Mouse (Mus musculus): Measurements from ENCODE around the gene Kcnb1. TPM values are rescaled to one million over a fixed set of nuclear protein-coding genes. Genes with fewer than 3 reads are reported as not detected.

Kcnb1 gene
- total RNA-seq, 1 experiment = 1.3 TPM

- TF ChIP-seq HCFC1 (IDR thresholded peaks at IDR 0.05; ENCODE audit: borderline replicate concordance, insufficient read depth, low read length) (no peak), MAFK (IDR thresholded peaks at IDR 0.05; ENCODE audit: insufficient read depth, low read depth, low read length) (no peak), ZC3H11A (IDR thresholded peaks at IDR 0.05; ENCODE audit: borderline replicate concordance, low read depth, low read length) (no peak), ZNF384 (IDR thresholded peaks at IDR 0.05; ENCODE audit: low read depth, low read length) (no peak), CHD2 (IDR thresholded peaks at IDR 0.05; ENCODE audit: low read depth, low read length) (no peak)
- peaks cover 5 to 16% of the 10 kb centered on the region in 2 experiments; a peak in 3 of 4 replicates for H3K4me1 ChIP-seq (ENCODE audit: control insufficient read depth in 2 of 2, insufficient read depth in 2 of 2, low read length in 2 of 2, poor library complexity in 1 of 2)
Measured at GRCm38 (mm10) chr2:167213076-167213475, 23.1 kb upstream of the Kcnb1 start.

GRCm38 (mm10) chr2:167212551-167212950 lies 22.6 kb upstream of the Kcnb1 start:
- peaks cover 32% of the 10 kb centered on the region for H3K36me3 ChIP-seq (ENCODE audit: control insufficient read depth, insufficient read depth, low read length, poor library complexity, severe bottlenecking)
- in situ Hi-C loops (cut with MboI; ENCODE audit: low sequenced_read_pairs in 2 of 2, unreplicated experiment in 2 of 2) = loop anchor here in 1 of 2 experiments (10.0 kb wide), 2 partner anchors 108 to 138 kb away; no protein-coding TSS in a partner anchor
- H3K4me1 ChIP-seq (ENCODE audit: control insufficient read depth in 2 of 2, insufficient read depth in 2 of 2, low read length in 2 of 2, poor library complexity in 1 of 2) = peaks cover 5 to 16% of the 10 kb centered on the region in 2 experiments; a peak in 3 of 4 replicates
- H3K4me3 ChIP-seq (ENCODE audit: insufficient read depth in 1 of 2, low read depth in 1 of 2, low read length in 2 of 2, poor library complexity in 1 of 2, severe bottlenecking in 1 of 2) = no peak overlapping the region
- no peak overlapping the region for H3K9ac ChIP-seq (ENCODE audit: insufficient read depth, low read depth, low read length, poor library complexity, severe bottlenecking)
- no peak for DNase-seq (ENCODE audit: low read depth, low spot score)
- H3K27ac ChIP-seq (ENCODE audit: insufficient read depth, low read depth, low read length, poor library complexity, severe bottlenecking) = peak overlapping the region; percentile 24; the same call in 1 of the 2 replicates
- H3K9me3 ChIP-seq (ENCODE audit: control insufficient read depth, insufficient read depth, low read depth, low read length) = no peaks in the 10 kb centered on the region
- TF ChIP-seq MAFK (IDR thresholded peaks at IDR 0.05; ENCODE audit: insufficient read depth, low read depth, low read length) (no peak), HCFC1 (IDR thresholded peaks at IDR 0.05; ENCODE audit: borderline replicate concordance, insufficient read depth, low read length) (no peak), ZC3H11A (IDR thresholded peaks at IDR 0.05; ENCODE audit: borderline replicate concordance, low read depth, low read length) (no peak), ZNF384 (IDR thresholded peaks at IDR 0.05; ENCODE audit: low read depth, low read length) (no peak), CHD2 (IDR thresholded peaks at IDR 0.05; ENCODE audit: low read depth, low read length) (no peak)

More at GRCm38 (mm10) chr2:167213076-167213475, 23.1 kb upstream of the Kcnb1 start:
- Histone ChIP-seq H3K4me3 (ENCODE audit: insufficient read depth in 1 of 2, low read depth in 1 of 2, low read length in 2 of 2, poor library complexity in 1 of 2, severe bottlenecking in 1 of 2) (no peak overlapping the region), H3K27ac (ENCODE audit: insufficient read depth, low read depth, low read length, poor library complexity, severe bottlenecking) (no peak overlapping the region), H3K36me3 (ENCODE audit: control insufficient read depth, insufficient read depth, low read length, poor library complexity, severe bottlenecking) (peaks cover 31% of the 10 kb centered on the region), H3K9ac (ENCODE audit: insufficient read depth, low read depth, low read length, poor library complexity, severe bottlenecking) (no peak overlapping the region), H3K9me3 (ENCODE audit: control insufficient read depth, insufficient read depth, low read depth, low read length) (no peaks in the 10 kb centered on the region)
- in situ Hi-C loops (cut with MboI; ENCODE audit: low sequenced_read_pairs in 2 of 2, unreplicated experiment in 2 of 2) = loop anchor here in 1 of 2 experiments (10.0 kb wide), 2 partner anchors 108 to 138 kb away; no protein-coding TSS in a partner anchor
- DNase-seq (ENCODE audit: low read depth, low spot score) = no peak

GRCm38 (mm10) chr2:167212089-167212488 lies 22.1 kb upstream of the Kcnb1 start:
- Histone ChIP-seq H3K27ac (ENCODE audit: insufficient read depth, low read depth, low read length, poor library complexity, severe bottlenecking) (no peak overlapping the region), H3K9me3 (ENCODE audit: control insufficient read depth, insufficient read depth, low read depth, low read length) (no peaks in the 10 kb centered on the region), H3K9ac (ENCODE audit: insufficient read depth, low read depth, low read length, poor library complexity, severe bottlenecking) (no peak overlapping the region), H3K4me3 (ENCODE audit: insufficient read depth in 1 of 2, low read depth in 1 of 2, low read length in 2 of 2, poor library complexity in 1 of 2, severe bottlenecking in 1 of 2) (no peak overlapping the region), H3K4me1 (ENCODE audit: control insufficient read depth in 2 of 2, insufficient read depth in 2 of 2, low read length in 2 of 2, poor library complexity in 1 of 2) (peaks cover 5 to 17% of the 10 kb centered on the region in 2 experiments; a peak in 3 of 4 replicates), H3K36me3 (ENCODE audit: control insufficient read depth, insufficient read depth, low read length, poor library complexity, severe bottlenecking) (peaks cover 30% of the 10 kb centered on the region)
- in situ Hi-C loops (cut with MboI; ENCODE audit: low sequenced_read_pairs in 2 of 2, unreplicated experiment in 2 of 2) = loop anchor here in 1 of 2 experiments (10.0 kb wide), 2 partner anchors 107 to 137 kb away; no protein-coding TSS in a partner anchor
- no peak for DNase-seq (ENCODE audit: low read depth, low spot score)
- TF ChIP-seq MAFK (IDR thresholded peaks at IDR 0.05; ENCODE audit: insufficient read depth, low read depth, low read length) (no peak), ZC3H11A (IDR thresholded peaks at IDR 0.05; ENCODE audit: borderline replicate concordance, low read depth, low read length) (no peak), HCFC1 (IDR thresholded peaks at IDR 0.05; ENCODE audit: borderline replicate concordance, insufficient read depth, low read length) (no peak), CHD2 (IDR thresholded peaks at IDR 0.05; ENCODE audit: low read depth, low read length) (no peak), ZNF384 (IDR thresholded peaks at IDR 0.05; ENCODE audit: low read depth, low read length) (no peak)

GRCm38 (mm10) chr2:167209900-167210299 lies 19.9 kb upstream of the Kcnb1 start:
- no peak overlapping the region for H3K27ac ChIP-seq (ENCODE audit: insufficient read depth, low read depth, low read length, poor library complexity, severe bottlenecking)
- peaks cover 27% of the 10 kb centered on the region for H3K36me3 ChIP-seq (ENCODE audit: control insufficient read depth, insufficient read depth, low read length, poor library complexity, severe bottlenecking)
- no peaks in the 10 kb centered on the region for H3K9me3 ChIP-seq (ENCODE audit: control insufficient read depth, insufficient read depth, low read depth, low read length)
- TF ChIP-seq CHD2 (IDR thresholded peaks at IDR 0.05; ENCODE audit: low read depth, low read length) (no peak), HCFC1 (IDR thresholded peaks at IDR 0.05; ENCODE audit: borderline replicate concordance, insufficient read depth, low read length) (no peak)
- no peak overlapping the region for H3K4me3 ChIP-seq (ENCODE audit: insufficient read depth in 1 of 2, low read depth in 1 of 2, low read length in 2 of 2, poor library complexity in 1 of 2, severe bottlenecking in 1 of 2)
- no peak overlapping the region for H3K9ac ChIP-seq (ENCODE audit: insufficient read depth, low read depth, low read length, poor library complexity, severe bottlenecking)
- H3K4me1 ChIP-seq (ENCODE audit: control insufficient read depth in 2 of 2, insufficient read depth in 2 of 2, low read length in 2 of 2, poor library complexity in 1 of 2) = peaks cover 5 to 20% of the 10 kb centered on the region in 2 experiments; a peak in 3 of 4 replicates
- DNase-seq (ENCODE audit: low read depth, low spot score) = no peak
- in situ Hi-C loops (cut with MboI; ENCODE audit: low sequenced_read_pairs in 2 of 2, unreplicated experiment in 2 of 2) = loop anchor here (10.0 kb wide), 2 partner anchors 105 to 135 kb away; no protein-coding TSS in a partner anchor

Data from ES-E14 (cell line).